Mouse (Mus musculus) left cerebral cortex, postnatal 10 days (tissue): ENCODE measurements around the gene R3hdm4. TPM values are rescaled to one million over a fixed set of nuclear protein-coding genes. Genes with fewer than 3 reads are reported as not detected.
"Not testable (repeated sequence)": the region's sequence is repeated elsewhere in the genome, so short reads cannot be mapped to it uniquely, and the experiment has no call there.

Experiments
- DNase-seq, 2 experiments: peaks; one replicate each; pipeline ENCODE4 v3.0.0; 2021 to 2022; ENCODE audit warnings: low spot score in 2 of 2, mixed read lengths in 1 of 2; ENCODE audit errors: extremely low spot score in 1 of 2
- intact Hi-C: fragments of 180-260 bp; cut with DNase I; formaldehyde crosslinking; loops from one replicate; pipeline ENCODE4 v1.15.1; 2025
- total RNA-seq, 2 experiments: library from RNA; stranded (reverse); gene quantifications; 2 replicates each; pipeline ENCODE4 v1.2.3; 2021

The R3hdm4 gene
- total RNA-seq, result 100 to 1,000 TPM; 389 to 406 TPM

DNA sequence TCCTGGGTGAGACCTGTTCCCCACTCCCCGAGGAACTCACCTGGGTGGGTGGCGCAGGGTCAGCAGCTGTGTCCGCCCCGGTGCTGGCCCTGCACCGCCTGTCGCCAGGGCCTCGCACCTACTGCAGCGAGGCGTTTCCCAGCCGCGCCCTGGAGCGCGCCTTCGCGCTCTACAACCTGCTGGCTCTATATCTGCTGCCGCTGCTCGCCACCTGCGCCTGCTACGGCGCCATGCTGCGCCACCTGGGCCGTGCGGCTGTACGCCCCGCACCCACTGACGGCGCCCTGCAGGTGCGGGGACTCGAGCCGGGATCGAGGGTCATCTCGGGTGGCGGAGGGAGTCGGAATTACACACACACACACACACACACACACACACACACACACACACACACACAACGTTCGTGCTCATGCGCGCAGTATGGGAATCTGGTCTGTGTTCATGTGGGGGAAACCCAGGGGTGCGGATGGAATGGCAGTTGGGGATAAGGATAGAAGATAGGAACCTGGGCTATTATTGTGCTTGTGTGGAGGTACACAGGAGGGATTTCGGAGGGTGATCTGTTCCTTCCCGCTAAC lies at the start of gene R3hdm4:
Gene R3hdm4 (minus strand): TSS at position 251 of the 578 bp plus-strand sequence.
- DNase-seq, result no peak
- intact Hi-C loops, result loop anchor here (5.0 kb wide), 1 partner anchor 34 kb away; the partner anchor contains the start of gene Elane

DNA sequence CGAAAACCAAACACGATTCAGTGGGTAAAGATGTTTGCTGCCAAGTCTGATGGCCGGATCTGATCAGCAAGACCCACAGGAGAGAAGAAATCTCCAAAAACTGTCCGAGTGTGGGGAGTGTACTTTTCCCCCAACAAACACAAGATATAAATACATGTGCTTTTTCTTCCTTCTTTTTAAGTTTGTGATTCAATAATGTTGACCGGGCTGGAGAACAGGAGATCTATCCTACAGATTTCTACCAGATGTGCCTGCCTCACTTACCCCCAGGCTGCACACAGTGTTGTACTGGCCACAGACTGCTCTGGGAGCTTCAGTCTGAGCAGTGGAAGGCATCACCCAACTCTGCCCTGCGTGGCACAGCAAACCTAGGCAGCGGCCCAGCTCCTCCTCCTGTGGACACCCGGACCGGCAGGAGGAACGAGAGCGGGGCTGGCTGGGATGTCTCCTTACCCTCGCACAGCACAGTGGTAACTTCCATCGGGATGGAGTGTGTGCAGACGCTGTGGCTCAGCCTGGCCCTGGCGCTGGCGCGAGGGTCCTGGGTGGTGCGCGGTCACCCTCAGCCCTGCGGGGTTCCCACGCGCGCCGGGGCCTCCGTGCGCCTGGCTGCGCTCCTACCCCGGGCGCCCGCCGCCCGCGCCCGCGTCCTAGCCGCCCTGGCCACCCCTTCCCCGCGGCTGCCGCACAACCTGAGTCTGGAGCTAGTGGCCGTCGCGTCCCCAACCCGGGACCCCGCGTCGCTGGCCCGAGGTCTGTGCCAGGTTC lies 49.6 kb upstream of the R3hdm4 start, which contains the start of gene Grin3b:
Gene Grin3b (plus strand): TSS at position 301 of the 768 bp plus-strand sequence.
- no peak for DNase-seq
- intact Hi-C loops, result no loop called here

DNA sequence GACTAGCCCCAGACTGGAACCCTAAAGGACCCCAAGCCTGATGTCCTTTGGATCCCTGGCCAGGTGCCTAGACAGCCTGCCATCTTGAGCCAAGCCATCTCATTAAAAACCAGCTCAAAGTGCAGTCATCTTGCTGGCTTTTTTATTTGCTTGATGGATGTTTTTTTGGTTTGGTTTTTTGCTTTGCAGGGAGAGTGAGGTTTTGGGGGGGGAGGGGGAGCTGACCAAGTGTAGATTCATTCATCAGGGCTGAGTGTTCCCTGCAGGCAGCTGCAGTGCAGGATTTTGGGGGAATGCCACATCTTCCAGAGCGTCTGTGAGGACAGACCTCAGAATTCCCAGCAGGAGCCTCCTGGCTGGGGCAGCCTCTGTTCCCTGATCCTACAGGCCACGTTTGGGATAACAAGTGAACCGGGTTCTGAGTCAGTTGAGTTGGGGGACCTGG lies 48.1 kb upstream of the R3hdm4 start:
- intact Hi-C loops, result no loop called here
- no peak for DNase-seq

DNA sequence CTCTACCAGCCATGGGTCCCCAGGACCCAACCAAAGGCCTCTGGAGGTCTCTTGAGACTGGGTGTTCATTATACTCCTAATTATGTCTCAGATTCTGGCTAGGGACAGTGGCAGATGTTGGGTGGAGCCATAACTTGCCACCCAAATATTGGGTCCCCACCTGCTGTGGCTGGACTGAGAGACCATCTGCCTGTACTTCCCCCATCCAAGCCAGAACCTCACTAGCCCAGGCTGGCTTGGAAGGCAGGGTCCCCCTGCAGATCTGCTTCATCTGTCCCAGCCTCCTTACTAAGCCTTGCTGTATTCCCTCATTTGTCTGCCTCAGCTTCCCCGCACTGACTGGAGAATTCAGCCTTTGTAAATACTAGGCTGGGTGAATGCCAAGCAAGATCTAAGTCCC lies 47.2 kb upstream of the R3hdm4 start:
- intact Hi-C loops, result no loop called here
- no peak for DNase-seq

DNA sequence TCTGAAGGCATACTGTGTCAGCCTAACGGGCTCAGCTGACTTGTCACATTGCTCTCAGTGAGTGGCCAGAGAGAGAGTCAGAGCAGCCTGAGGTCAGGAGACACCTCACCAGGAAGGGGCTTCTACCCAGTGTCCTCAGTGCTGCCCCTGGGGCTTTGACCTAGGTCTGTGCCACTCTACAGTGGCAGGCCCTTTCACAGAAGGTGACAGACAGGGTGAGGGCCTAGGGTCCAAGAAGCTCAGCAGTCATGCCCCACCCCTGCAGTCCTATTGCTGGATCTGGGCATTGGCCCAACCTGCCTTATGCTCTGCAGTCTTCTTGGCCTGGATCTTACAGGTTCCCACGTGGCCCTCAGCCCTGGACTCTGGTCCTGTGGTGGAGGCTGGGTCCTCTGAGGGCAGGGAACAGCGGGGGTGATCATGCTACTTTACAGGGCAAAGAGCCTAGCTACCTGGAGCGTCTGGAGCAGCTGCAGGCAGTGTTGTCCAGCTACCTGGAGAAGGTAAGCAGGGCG lies 45.9 kb upstream of the R3hdm4 start:
- intact Hi-C loops, result no loop called here

DNA sequence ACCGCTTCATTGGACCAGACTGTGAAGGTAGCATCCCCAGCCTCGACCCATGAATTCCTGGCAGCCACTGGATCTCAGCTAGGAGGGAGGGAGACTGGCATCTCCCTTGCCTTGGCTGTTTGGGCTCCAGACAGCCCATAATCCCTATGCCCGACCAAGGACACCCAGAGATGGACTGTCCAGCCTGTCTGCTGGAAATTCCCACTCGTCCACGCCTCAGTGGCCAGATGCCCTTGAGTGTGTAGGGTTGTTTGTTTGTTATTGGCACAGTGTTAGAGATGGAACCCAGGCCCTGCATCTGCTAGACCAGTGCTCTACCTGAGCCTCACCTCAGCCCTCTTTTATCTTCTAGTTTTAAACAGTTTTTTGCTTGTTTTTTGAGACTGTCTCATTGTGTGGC lies 44.3 kb upstream of the R3hdm4 start:
- no peak for DNase-seq
- intact Hi-C loops, result no loop called here

More for the DNA sequence above, 45.9 kb upstream of the R3hdm4 start:
- DNase-seq, result no peak

DNA sequence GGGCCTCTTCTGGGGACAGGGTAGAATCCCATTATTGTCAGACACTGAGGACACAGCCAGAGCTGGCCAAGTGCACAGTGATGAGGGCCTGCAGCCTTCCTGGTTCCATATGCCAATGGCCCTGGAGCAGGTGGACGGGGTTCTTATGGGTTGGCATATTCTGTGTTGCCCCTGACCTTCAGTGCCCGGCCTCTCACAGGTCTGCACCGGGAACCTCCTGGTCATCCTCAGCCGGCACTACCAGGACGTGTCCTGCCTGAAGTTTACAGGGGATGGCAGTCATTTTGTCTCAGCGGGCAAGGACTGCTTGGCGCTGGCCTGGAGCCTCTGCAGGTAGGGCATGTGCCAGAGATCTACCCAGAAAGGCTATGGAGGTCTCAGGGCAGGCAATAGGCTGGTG lies 43.7 kb upstream of the R3hdm4 start:
- no peak for DNase-seq
- intact Hi-C loops, result no loop called here

DNA sequence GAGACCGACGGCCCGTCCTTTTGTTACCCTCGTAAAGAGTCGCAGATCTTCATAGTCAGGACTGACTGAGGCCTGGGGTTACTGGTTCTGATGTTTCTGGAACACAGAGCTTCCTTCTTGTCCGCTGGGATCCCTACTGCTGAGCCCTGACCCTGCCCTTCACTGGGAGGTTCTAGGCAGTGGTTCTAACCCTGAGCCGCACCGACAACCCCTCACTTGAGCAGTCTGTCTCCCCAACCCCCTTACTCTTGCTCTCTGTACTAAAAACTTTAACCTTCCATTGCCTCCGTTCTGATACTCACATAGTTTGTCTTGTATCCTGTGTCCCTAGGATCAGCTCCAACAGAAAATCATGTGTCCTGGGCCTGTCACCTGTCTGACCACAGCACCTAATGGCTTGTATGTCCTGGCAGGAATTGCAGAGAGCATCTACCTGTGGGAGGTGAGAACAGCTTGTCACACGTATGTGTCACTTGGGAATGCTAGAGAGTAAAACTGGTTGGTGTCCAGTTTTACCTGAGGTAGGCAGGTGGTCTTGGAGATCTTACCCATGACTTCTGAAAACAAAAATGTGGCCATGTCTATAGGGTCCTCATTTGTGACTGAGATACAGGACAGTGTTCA lies 39.8 kb upstream of the R3hdm4 start:
- intact Hi-C loops, result no loop called here

DNA sequence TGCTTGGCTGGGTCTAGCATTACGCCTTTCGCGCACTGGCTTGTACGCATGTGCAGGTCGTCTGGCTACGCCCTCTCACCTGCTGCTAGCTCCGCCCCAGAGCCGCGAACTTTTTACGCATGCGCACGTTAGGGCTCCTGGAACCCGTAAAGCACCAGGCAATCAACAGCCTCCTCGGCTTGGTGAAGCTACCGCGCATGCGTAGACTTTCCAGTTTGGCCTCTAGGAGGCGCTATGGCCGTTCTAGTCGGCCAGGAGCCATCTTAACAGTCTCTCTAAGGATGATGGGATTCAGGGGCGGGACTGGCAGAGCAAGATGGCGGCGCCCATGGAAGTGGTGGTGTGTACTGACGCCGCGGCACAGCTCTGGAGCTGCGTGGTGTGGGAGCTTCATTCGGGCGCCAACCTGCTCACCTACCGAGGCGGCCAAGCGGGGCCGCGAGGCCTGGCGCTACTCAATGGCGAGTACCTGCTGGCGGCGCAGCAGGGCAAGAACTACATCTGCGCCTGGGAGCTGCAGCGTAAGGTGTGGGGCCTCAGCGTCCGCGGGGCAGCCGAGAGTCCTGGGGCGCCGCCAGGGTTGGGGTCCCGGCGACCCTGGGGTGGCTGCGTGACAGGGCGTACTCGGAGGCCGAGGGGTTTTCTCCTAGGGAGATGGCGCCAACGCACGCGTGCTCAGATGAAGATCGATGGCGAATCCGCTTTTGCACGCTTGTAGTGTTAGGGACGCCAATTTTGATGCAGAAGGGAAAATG lies 39.0 kb upstream of the R3hdm4 start, which contains the start of gene Wdr18:
Gene Wdr18 (plus strand): TSS at position 306 of the 755 bp plus-strand sequence.
- intact Hi-C loops, result loop anchor here (10.0 kb wide), 1 partner anchor 125 kb away; no protein-coding TSS in a partner anchor
- peak; percentile 97 to 99 for DNase-seq

More for the DNA sequence above, 39.8 kb upstream of the R3hdm4 start:
- no peak for DNase-seq

DNA sequence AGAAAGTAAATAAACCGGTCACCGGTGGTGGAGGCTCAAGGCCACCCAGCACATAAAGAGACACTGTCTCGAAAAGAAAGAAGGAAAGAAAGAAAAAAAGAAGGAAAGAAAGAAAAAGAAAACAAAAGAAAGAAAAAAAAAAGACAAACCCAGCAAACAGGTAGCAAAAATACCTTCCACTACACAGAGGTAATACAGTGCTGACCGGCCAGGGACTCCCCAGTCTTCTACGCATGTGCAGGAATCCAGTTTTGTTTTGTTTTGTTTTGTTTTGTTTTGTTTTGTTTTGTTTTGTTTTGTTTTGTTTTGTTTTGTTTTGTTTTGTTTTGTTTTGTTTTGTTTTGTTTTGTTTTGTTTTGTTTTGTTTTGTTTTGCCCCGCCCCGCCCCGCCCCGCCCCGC lies 38.4 kb upstream of the R3hdm4 start:
- DNase-seq, result not testable (repeated sequence)
- intact Hi-C loops, result loop anchor here (10.0 kb wide), 1 partner anchor 125 kb away; no protein-coding TSS in a partner anchor

DNA sequence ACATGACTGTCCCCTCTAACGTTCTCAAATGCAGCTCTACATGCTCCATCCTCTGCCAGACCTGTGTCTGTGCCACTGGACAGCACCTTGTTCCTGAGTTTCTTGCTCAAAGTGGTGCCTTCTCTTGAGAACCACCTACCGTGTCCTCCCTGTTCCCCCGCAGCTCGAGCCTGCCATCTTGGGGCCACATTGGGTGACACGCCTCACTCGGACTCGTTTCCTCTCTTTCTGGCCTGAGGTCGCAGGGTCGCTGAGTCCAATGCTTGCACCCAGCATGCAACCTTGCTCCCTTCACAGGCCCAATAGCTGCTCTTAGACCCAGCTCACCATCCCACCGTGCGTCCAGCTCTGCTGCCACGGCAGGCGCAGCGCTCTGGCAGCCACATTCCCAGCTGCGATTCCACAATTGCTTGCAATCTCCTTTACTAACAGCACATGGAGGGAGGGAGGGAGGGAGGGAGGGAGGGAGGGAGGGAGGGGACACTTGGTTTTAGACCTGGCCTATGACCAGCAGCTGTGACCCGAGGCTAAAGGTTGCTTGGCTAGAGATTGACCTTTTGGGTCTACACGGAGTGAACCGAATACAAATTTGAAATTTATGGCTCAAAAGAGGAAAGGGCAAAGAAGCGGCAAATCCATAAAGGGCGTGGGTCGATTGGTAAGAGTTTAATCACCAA lies 37.3 kb upstream of the R3hdm4 start:
- intact Hi-C loops, result loop anchor here (1.0 to 10.0 kb wide), 2 partner anchors 33 to 123 kb away; no protein-coding TSS in a partner anchor
- DNase-seq, result peak; percentile 62 to 86

DNA sequence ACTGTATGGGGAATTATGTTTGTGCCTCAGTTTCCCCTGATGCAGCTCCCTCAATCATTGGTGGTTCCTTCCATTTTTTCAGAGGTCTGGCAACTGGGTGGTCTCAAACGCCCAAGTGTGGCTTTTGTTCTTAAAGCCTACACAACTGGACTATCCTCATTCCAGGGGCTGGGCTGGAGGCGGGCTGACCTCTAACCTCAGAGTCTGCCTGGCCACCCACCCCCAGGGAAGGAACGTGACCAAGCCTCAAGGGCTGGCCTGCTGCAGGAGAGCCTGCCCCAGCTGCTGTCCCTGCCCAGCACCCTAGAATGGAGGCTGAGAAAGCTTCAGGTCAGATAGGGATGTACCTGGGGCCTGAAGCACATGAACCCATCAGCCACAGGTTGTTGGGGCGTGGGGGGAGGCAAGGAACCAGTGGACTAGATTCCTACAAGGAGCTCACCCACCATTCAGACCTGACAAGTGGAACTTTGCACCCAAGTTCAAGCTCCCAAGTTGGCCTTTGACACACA lies 35.7 kb upstream of the R3hdm4 start:
- no peak for DNase-seq
- intact Hi-C loops, result loop anchor here (10.0 kb wide), 1 partner anchor 122 kb away; no protein-coding TSS in a partner anchor

DNA sequence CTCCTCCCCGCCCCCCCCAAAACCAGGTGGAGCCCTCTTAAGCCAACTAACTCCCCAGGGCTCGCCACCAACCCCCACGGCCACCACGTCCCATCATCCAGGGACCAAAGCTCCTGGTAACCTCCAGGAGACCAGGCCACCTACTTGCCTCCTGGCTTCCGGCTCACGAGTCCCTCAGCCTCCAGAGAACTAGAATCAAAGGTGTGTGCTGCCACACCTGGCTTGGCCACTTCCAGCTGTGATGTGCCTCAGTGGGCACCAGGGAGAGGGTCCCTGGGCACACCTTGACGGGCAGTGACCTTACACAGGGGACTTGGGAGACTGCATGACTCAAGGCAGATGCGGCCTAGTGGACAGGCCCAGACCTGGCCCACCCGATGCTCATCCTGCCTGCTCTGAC lies 34.7 kb upstream of the R3hdm4 start:
- DNase-seq, result no peak
- intact Hi-C loops, result loop anchor here (10.0 kb wide), 1 partner anchor 121 kb away; no protein-coding TSS in a partner anchor

DNA sequence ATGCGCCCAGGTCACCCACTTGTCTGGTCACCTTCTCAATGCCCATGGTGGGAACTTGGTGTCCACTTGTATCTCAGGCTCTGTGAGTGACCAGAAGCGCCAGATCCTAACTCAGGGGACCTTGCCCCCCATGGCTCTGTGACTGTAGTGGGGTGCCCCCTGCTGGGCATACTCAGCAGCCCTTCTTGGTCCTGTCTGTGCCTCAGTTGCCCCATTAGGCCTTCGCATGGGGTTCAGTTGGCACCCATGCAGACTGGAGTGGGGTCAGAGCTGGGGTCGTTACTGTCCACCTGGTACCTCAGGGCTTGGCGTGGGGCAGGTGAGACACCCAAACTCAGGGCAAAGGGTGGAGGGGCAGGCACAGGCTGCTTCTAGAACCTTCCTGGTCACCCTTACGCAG lies 32.9 kb upstream of the R3hdm4 start:
- DNase-seq, result no peak
- intact Hi-C loops, result loop anchor here (10.0 kb wide), 1 partner anchor 119 kb away; no protein-coding TSS in a partner anchor

DNA sequence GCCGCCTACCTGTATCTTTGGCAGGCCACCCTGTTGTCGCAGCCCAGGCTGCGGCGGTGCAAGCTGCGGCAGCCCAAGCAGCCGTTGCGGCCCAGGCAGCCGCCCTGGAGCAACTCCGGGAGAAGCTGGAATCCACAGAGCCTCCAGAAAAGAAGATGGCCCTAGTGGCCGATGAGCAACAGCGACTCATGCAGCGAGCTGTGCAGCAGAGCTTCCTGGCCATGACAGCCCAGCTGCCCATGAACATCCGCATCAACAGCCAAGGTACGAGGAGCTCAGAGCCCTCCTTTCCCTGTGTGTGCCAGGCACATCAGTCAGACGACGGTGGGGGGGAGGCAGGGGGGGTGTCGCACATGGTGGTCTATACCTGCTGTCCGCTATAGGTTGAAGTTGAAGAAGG lies 29.7 kb upstream of the R3hdm4 start:
- no peak for DNase-seq
- intact Hi-C loops, result loop anchor here (2.0 to 10.0 kb wide), 2 partner anchors 16 to 116 kb away; no protein-coding TSS in a partner anchor

DNA sequence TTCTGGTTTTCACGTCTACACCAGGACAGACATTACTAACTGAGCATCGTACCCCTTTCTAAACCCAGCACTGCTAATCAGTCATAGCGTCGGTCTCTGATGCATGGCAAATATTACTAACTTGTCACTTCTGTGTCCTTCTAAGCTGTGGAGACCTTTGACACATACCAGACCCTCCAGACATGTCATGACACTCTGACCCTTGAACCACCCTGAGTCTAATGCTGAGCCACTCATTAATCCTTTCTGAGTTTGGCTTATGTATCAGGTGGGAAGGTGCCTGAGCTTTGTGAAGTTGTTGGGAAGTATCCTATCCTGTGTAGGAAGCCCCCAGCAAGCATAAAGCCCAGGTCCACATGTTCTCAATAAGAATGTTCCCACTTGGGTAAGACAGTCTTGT lies 28.9 kb upstream of the R3hdm4 start:
- DNase-seq, result no peak
- intact Hi-C loops, result loop anchor here (2.0 to 10.0 kb wide), 2 partner anchors 15 to 115 kb away; no protein-coding TSS in a partner anchor

DNA sequence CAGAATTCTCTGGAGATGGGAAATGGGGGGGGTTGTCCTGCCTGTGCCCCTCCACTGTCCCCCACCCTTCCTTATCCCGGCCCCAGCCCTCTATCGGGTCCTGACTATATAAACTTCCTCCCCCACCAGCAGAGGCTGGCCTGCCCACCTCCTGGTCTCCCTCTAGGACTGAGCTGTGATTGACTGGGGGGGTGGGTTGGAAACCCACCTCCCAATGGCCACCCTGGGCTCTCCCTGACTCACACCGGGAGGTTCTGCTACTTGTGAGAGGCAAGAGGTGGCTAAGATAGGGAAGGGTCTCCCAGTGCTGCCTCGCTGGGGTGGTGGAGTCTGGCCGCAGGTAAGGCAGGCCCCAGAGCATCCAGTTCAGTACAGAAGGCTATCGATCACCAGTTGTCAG lies 26.5 kb upstream of the R3hdm4 start:
- DNase-seq, result no peak
- intact Hi-C loops, result no loop called here
